Mouse (Mus musculus): ENCODE results near the gene Atg7. TPM values are rescaled to one million over a fixed set of nuclear protein-coding genes. Genes with fewer than 3 reads are reported as not detected.

Atg7 gene
- polyA plus RNA-seq, 1 experiment from 2014 or later, result 18.4 TPM

DNA sequence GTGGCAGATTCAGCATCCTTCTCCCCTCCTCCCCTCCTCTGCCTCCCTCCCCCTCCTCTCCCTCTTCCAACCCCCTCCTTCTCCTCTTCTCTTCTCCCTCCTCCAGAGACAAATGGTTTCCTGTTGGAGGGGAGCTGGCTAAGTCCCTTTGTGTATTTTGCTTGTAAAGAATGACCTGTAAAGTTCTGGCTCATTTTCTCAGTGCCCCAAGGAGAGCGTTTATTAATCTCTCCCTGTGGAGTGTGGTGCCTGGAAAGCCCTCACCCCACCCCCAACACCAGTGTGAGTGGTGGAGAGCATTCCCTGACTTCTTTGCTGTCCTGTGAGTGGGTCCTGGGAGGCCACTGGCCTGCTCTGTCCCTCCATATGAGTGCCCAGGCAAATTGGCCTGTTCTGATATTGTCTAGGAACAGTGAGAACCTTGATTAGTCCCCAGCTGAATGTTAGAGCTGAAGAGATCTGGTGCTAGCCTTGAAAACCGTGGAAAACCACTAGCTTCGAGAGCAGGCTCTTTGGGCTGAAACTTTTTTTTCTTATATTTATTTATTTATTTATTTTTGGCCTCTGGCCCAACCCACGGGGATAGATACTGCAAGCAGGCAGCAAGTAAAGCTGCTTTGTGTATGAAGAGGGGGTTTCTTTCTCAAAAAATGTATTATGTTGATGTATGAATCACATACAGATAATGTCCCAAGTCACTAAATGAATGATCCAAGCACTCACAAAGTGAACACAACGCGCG lies 72.6 kb downstream of the Atg7 start:
- Histone ChIP-seq H3K4me2 (ENCODE audit: low read length) (no peak overlapping the region), H3K9ac (replicated peaks; ENCODE audit: low read length) (no peak overlapping the region), H3K4me1 (ENCODE audit: control insufficient read depth, insufficient read depth, low read length) (peaks cover 17% of the 10 kb centered on the region), H3K36me3 (ENCODE audit: control insufficient read depth, insufficient read depth, low read length) (0 out of 2 replicates have a peak, but pooled peaks cover 4% of the 10 kb centered on the region), H3K27ac (replicated peaks; ENCODE audit: low read depth, low read length) (no peak overlapping the region), H3K27me3 (ENCODE audit: control insufficient read depth, insufficient read depth, low read length) (no peaks in the 10 kb centered on the region), H3K9me3 (ENCODE audit: control insufficient read depth, low read length) (no peaks in the 10 kb centered on the region), H3K4me3 (replicated peaks; ENCODE audit: low read depth, low read length) (no peak overlapping the region)
- peak; percentile 39 for DNase-seq
- no peak for ATAC-seq (ENCODE audit: low FRiP score, low TSS enrichment)
- 58% methylated on average over 7 of the region's 7 CpGs for WGBS

DNA sequence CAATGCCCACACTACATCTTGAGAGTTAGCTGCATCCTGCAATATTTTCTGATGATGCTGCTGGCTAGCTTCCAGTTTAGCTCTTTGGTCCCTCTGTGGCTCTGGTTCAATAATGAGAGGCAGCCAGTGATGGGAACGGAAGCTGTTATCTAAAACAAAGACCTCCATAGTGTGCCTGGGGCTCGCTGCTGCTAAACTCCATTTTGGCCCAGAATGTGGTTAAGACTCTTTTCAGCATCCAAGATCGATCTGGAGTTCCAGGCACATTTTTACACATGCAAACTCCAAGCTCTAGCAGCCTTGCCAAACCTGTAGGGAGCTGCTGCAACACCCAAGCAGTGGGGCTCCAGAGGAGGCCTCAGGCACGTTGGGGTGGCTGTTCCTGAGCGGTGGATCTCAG lies 76.2 kb downstream of the Atg7 start:
- Histone ChIP-seq H3K27me3 (ENCODE audit: control insufficient read depth, insufficient read depth, low read length) (no peaks in the 10 kb centered on the region), H3K4me2 (ENCODE audit: low read length) (no peak overlapping the region), H3K9ac (replicated peaks; ENCODE audit: low read length) (no peak overlapping the region), H3K4me3 (replicated peaks; ENCODE audit: low read depth, low read length) (no peak overlapping the region), H3K27ac (replicated peaks; ENCODE audit: low read depth, low read length) (peak overlapping the region; percentile 41; the same call in 1 of the 2 replicates), H3K9me3 (ENCODE audit: control insufficient read depth, low read length) (no peaks in the 10 kb centered on the region), H3K4me1 (ENCODE audit: control insufficient read depth, insufficient read depth, low read length) (peaks cover 15% of the 10 kb centered on the region), H3K36me3 (ENCODE audit: control insufficient read depth, insufficient read depth, low read length) (no peaks in the 10 kb centered on the region)
- no peak for ATAC-seq (ENCODE audit: low FRiP score, low TSS enrichment)
- DNase-seq, result peak; percentile 42
- 58% methylated on average over 5 of the region's 5 CpGs for WGBS

DNA sequence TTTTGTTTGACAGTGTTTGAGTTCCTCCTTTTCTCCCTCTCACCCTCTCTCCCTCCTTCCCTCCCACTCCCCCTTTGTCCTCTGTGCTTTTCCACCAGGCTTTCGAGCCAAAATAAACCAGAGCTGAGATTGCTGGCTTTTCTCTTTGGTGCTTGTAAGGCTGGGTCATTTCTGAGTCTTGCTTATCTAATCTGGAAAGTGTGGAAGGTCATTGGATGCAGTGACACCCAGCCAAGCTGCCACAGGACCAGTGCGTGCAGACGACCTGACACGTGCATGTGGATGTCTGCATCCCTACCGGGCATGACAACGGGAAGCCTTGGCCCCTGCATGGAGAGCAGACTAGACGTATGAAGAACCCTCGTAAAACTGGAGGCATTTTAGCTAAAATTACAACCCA lies 76.8 kb downstream of the Atg7 start:
- WGBS, result 85% methylated on average over 8 of the region's 8 CpGs
- Histone ChIP-seq H3K27ac (replicated peaks; ENCODE audit: low read depth, low read length) (no peak overlapping the region), H3K4me3 (replicated peaks; ENCODE audit: low read depth, low read length) (no peak overlapping the region), H3K27me3 (ENCODE audit: control insufficient read depth, insufficient read depth, low read length) (no peaks in the 10 kb centered on the region), H3K36me3 (ENCODE audit: control insufficient read depth, insufficient read depth, low read length) (no peaks in the 10 kb centered on the region), H3K9me3 (ENCODE audit: control insufficient read depth, low read length) (no peaks in the 10 kb centered on the region), H3K4me1 (ENCODE audit: control insufficient read depth, insufficient read depth, low read length) (peaks cover 10% of the 10 kb centered on the region), H3K4me2 (ENCODE audit: low read length) (no peak overlapping the region), H3K9ac (replicated peaks; ENCODE audit: low read length) (no peak overlapping the region)
- ATAC-seq (ENCODE audit: low FRiP score, low TSS enrichment), result no peak
- DNase-seq, result no peak

DNA sequence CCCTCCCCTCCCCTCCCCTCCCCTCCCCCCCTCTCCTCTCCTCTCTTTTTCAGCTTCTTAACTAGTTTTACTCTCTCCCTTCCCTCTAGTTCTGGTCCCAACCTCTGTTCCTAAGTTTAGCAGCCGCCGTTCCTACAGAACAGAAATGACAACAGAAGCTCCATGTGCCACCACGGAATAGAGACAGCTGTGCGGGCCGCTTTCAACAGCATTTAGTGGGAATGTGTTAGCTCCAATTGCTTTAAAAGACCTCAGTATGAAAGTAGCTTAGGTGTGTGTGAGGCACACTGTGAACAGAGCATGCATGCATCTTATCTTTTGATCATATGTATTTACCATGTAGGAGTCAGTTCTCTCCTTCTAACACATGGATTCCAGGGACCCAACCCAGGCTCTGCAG lies 79.1 kb downstream of the Atg7 start:
- Histone ChIP-seq H3K36me3 (ENCODE audit: control insufficient read depth, insufficient read depth, low read length) (no peaks in the 10 kb centered on the region), H3K27me3 (ENCODE audit: control insufficient read depth, insufficient read depth, low read length) (no peaks in the 10 kb centered on the region), H3K27ac (replicated peaks; ENCODE audit: low read depth, low read length) (no peak overlapping the region), H3K4me2 (ENCODE audit: low read length) (no peak overlapping the region), H3K4me3 (replicated peaks; ENCODE audit: low read depth, low read length) (no peak overlapping the region), H3K4me1 (ENCODE audit: control insufficient read depth, insufficient read depth, low read length) (no peaks in the 10 kb centered on the region; the same call in 1 of the 2 replicates), H3K9ac (replicated peaks; ENCODE audit: low read length) (no peak overlapping the region), H3K9me3 (ENCODE audit: control insufficient read depth, low read length) (no peaks in the 10 kb centered on the region)
- WGBS, result 88% methylated on average over 5 of the region's 5 CpGs
- DNase-seq, result no peak
- no peak for ATAC-seq (ENCODE audit: low FRiP score, low TSS enrichment)

DNA sequence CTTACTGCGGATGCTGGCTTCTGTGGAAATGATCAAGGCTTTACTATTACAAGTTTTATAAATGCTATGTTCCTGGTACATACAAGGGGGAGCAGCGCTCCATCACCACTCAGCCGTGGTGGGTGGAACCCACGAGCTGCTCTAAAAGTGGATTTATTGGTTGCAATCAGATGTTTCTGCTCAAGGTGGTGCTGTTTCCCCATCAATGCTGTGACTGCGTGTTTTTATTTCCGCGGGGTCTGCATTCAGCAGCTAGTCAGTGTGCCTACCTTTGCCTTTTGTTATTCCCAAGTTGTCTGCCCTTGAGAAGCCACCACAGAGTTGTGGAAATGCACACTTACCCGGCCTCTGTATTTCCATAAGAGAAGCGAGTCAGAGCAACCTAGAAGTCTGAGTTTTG lies 81.0 kb downstream of the Atg7 start:
- peak; percentile 57 for ATAC-seq (ENCODE audit: low FRiP score, low TSS enrichment)

DNA sequence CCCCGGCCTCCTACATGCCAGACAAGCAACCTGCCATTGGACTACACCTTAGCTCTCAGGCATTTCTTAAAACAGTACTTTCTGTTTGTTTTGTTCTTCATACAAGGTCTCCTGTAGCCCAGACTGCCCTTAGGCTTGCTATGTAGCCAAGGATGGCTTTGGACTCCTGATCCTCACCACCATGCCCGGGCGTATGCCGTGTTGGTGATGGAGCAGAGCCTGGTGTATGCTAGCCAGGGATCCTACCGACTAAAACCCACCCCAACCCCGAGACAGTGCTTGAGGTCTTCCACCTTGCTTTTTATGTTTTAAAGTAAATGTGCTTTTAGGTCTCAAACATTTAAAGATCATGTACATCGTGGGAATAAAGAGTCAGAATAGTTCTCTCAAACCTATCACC lies 81.5 kb downstream of the Atg7 start:
- WGBS, result 83% methylated on average over 7 of the region's 7 CpGs
- H3K9ac ChIP-seq (replicated peaks; ENCODE audit: low read length), result no peak overlapping the region
- H3K4me2 ChIP-seq (ENCODE audit: low read length), result no peak overlapping the region
- no peak overlapping the region for H3K4me3 ChIP-seq (replicated peaks; ENCODE audit: low read depth, low read length)
- no peaks in the 10 kb centered on the region for H3K9me3 ChIP-seq (ENCODE audit: control insufficient read depth, low read length)
- ATAC-seq (ENCODE audit: low FRiP score, low TSS enrichment) (no peak), DNase-seq (no peak)
- H3K27me3 ChIP-seq (ENCODE audit: control insufficient read depth, insufficient read depth, low read length), result no peaks in the 10 kb centered on the region
- no peak overlapping the region for H3K27ac ChIP-seq (replicated peaks; ENCODE audit: low read depth, low read length)
- H3K4me1 ChIP-seq (ENCODE audit: control insufficient read depth, insufficient read depth, low read length), result no peaks in the 10 kb centered on the region
- H3K36me3 ChIP-seq (ENCODE audit: control insufficient read depth, insufficient read depth, low read length), result no peaks in the 10 kb centered on the region

More for the DNA sequence above, 81.0 kb downstream of the Atg7 start:
- Histone ChIP-seq H3K27me3 (ENCODE audit: control insufficient read depth, insufficient read depth, low read length) (no peaks in the 10 kb centered on the region), H3K36me3 (ENCODE audit: control insufficient read depth, insufficient read depth, low read length) (no peaks in the 10 kb centered on the region), H3K4me2 (ENCODE audit: low read length) (no peak overlapping the region), H3K4me1 (ENCODE audit: control insufficient read depth, insufficient read depth, low read length) (no peaks in the 10 kb centered on the region; the same call in 1 of the 2 replicates), H3K27ac (replicated peaks; ENCODE audit: low read depth, low read length) (no peak overlapping the region), H3K4me3 (replicated peaks; ENCODE audit: low read depth, low read length) (no peak overlapping the region), H3K9me3 (ENCODE audit: control insufficient read depth, low read length) (no peaks in the 10 kb centered on the region), H3K9ac (replicated peaks; ENCODE audit: low read length) (no peak overlapping the region)
- peak; percentile 87 for DNase-seq
- WGBS, result 29% methylated on average over 9 of the region's 9 CpGs

DNA sequence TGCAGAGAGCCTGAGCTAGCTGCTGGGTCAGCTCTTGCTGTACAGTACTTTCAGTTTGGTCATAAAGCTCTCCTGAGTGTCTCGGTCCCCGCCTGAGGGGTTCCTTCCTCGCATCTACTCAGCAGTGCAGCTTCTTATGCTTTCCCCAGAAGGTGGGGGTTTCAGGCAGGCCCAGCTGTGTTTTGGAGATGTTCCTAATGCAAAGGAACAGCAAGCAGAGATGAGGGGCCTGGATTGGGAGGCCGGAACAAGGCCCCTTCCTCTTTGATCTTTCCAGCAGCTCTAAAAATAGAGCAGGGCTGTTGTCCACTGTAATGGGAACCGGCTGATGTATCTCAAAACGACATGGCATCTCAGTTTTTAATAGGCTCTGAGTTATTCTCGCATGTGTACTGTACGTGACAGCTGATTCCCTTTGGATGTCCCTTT lies 82.3 kb downstream of the Atg7 start:
- DNase-seq (no peak), ATAC-seq (ENCODE audit: low FRiP score, low TSS enrichment) (no peak)
- Histone ChIP-seq H3K36me3 (ENCODE audit: control insufficient read depth, insufficient read depth, low read length) (no peaks in the 10 kb centered on the region), H3K27me3 (ENCODE audit: control insufficient read depth, insufficient read depth, low read length) (no peaks in the 10 kb centered on the region), H3K4me3 (replicated peaks; ENCODE audit: low read depth, low read length) (no peak overlapping the region), H3K4me1 (ENCODE audit: control insufficient read depth, insufficient read depth, low read length) (no peaks in the 10 kb centered on the region), H3K9me3 (ENCODE audit: control insufficient read depth, low read length) (no peaks in the 10 kb centered on the region), H3K9ac (replicated peaks; ENCODE audit: low read length) (no peak overlapping the region; the same call in 1 of the 2 replicates), H3K27ac (replicated peaks; ENCODE audit: low read depth, low read length) (no peak overlapping the region), H3K4me2 (ENCODE audit: low read length) (no peak overlapping the region)
- WGBS, result 71% methylated on average over 8 of the region's 8 CpGs

DNA sequence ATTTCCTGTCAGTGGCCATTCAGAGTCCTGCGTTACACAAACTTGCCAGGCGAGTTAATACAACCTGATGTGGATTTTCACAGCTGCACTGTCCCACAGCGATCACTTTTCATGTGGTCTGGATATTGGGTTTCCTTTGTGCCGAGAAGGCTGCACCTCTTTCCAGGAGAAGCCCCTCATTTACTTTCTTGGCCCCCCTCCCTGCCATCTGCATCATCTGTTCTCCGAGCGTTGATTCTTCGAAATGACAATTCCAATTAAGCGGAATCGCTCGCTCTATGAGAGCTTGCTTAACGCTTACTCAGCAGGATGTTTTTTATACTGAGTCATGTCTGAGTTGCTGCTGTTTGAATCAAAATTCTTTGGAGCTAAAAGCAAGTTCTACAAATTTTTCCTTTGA lies 83.8 kb downstream of the Atg7 start:
- no peak for ATAC-seq (ENCODE audit: low FRiP score, low TSS enrichment)

DNA sequence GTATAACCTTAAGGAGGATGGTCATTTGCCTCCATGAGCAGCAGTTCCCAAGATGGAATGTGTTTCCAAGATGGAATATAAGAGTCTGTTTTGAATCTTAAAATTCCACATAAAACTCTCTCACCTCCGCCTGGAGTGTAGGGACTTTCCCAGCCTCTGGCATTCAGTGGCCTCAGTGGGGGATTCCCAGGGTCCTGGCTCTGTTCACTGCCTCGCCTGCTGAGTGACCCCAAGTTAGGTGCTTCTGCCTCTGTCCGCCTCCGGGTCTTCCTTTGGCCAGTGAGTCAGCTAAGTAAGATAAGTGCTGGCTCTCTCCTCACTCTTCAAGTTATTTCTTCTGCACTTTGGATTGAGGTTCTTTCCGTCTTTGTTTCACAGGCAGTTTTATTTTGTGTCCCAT lies 90.3 kb downstream of the Atg7 start:
- WGBS, result 77% methylated on average over 5 of the region's 5 CpGs
- no peak for DNase-seq
- Histone ChIP-seq H3K4me3 (replicated peaks; ENCODE audit: low read depth, low read length) (no peak overlapping the region), H3K27me3 (ENCODE audit: control insufficient read depth, insufficient read depth, low read length) (no peaks in the 10 kb centered on the region), H3K4me2 (ENCODE audit: low read length) (no peak overlapping the region), H3K36me3 (ENCODE audit: control insufficient read depth, insufficient read depth, low read length) (no peaks in the 10 kb centered on the region), H3K27ac (replicated peaks; ENCODE audit: low read depth, low read length) (no peak overlapping the region), H3K9ac (replicated peaks; ENCODE audit: low read length) (no peak overlapping the region), H3K4me1 (ENCODE audit: control insufficient read depth, insufficient read depth, low read length) (peaks cover under 1% of the 10 kb centered on the region; the same call in 1 of the 2 replicates), H3K9me3 (ENCODE audit: control insufficient read depth, low read length) (no peaks in the 10 kb centered on the region)
- no peak for ATAC-seq (ENCODE audit: low FRiP score, low TSS enrichment)

More for the DNA sequence above, 83.8 kb downstream of the Atg7 start:
- Histone ChIP-seq H3K27me3 (ENCODE audit: control insufficient read depth, insufficient read depth, low read length) (no peaks in the 10 kb centered on the region), H3K9me3 (ENCODE audit: control insufficient read depth, low read length) (no peaks in the 10 kb centered on the region), H3K4me3 (replicated peaks; ENCODE audit: low read depth, low read length) (no peak overlapping the region), H3K4me1 (ENCODE audit: control insufficient read depth, insufficient read depth, low read length) (no peaks in the 10 kb centered on the region), H3K9ac (replicated peaks; ENCODE audit: low read length) (no peak overlapping the region), H3K36me3 (ENCODE audit: control insufficient read depth, insufficient read depth, low read length) (no peaks in the 10 kb centered on the region), H3K4me2 (ENCODE audit: low read length) (no peak overlapping the region), H3K27ac (replicated peaks; ENCODE audit: low read depth, low read length) (no peak overlapping the region)
- WGBS, result 43% methylated on average over 11 of the region's 11 CpGs
- peak; percentile 63 for DNase-seq

All from midbrain, embryonic 14.5 days (tissue).